Mouse (Mus musculus) adrenal gland, adult 18-20 months (tissue): ENCODE data around the gene Mcrip2. TPM values are rescaled to one million over a fixed set of nuclear protein-coding genes. Genes with fewer than 3 reads are reported as not detected.
"Not testable (repeated sequence)": the region's sequence is repeated elsewhere in the genome, so short reads cannot be mapped to it uniquely, and the experiment has no call there.

Experiments used
- DNase-seq, 2 experiments: peaks; one replicate each; pipeline ENCODE4 v3.0.0; 2021 to 2022; ENCODE audit warnings: low spot score in 2 of 2
- total RNA-seq, 2 experiments: library from RNA; stranded (reverse); gene quantifications; 1 replicate in 1 of 2; 2 replicates in 1 of 2; pipeline ENCODE4 v1.2.3; 2021

The Mcrip2 gene
- total RNA-seq, 2 experiments from 2014 or later = 302 to 373 TPM

DNA sequence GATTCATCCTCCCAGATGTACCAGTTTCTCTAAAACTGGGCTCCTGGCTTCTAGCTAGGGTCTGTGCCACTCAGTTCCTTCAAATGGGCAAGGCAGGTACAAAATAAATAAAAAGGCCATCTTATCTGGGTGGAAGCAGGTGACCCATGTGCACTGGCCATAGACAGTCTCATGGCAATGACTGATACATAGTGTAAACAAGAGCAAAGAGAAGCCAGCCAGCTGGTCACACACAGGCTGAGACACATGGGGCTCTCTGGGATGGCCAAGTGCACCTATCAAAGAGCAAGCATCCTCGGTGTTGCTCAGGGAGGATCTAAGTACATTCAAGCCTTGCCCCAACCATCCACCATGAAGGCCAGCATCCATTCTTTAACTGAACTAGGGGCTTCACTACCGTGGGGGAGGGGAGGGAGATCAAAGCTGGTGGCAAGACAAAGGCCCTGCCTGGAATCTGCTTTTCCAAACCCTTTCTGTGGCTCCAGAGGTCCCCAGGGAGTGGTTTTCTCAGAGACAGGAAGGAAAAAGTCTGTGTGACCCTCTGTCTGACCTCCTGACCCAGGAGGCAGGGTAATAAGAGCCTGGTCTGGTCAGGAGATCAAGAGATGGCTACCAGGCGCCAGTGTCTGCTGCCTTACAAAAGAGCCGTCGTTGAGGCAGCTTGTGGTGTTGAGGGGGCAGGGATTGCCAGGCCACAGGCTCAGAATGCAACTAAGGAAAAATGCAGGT, 12.5 kb upstream of the Mcrip2 start:
- no peak for DNase-seq

GRCm38 (mm10) chr17:25880196-25880910, 11.8 kb upstream of the Mcrip2 start, which contains the start of gene Wfikkn1:
Wfikkn1 (minus strand) TSS chr17:25880858.
- DNase-seq = no peak

DNA sequence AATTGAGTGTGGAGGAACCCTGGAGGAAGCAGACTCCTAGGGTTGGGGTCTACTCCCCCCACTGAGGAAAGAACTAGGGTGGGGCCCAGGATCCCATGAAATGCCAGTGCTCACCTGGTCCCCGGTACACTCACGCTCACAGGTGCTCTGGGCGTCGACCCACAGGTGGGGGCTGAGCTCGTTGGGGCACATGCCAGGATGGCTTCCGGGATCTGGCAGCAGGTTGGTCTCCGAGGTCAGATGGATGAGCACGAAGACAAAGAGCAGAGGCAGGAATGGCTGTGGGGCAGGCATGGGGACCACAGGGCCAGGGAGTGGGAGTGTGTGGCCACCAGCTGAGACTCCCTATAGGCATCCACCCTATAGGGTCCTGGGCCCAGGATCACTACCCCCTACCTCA, 11.2 kb upstream of the Mcrip2 start:
- DNase-seq = no peak

- DNase-seq = no peak
These were observed 10.7 kb upstream of the Mcrip2 start for GRCm38 (mm10) chr17:25879261-25879660.

- DNase-seq = no peak
These were observed 10.1 kb upstream of the Mcrip2 start for GRCm38 (mm10) chr17:25878611-25879180.

- no peak for DNase-seq
These were observed 9.4 kb upstream of the Mcrip2 start for GRCm38 (mm10) chr17:25877741-25878610.

GRCm38 (mm10) chr17:25877025-25877424, 8.5 kb upstream of the Mcrip2 start:
- DNase-seq = no peak

DNA sequence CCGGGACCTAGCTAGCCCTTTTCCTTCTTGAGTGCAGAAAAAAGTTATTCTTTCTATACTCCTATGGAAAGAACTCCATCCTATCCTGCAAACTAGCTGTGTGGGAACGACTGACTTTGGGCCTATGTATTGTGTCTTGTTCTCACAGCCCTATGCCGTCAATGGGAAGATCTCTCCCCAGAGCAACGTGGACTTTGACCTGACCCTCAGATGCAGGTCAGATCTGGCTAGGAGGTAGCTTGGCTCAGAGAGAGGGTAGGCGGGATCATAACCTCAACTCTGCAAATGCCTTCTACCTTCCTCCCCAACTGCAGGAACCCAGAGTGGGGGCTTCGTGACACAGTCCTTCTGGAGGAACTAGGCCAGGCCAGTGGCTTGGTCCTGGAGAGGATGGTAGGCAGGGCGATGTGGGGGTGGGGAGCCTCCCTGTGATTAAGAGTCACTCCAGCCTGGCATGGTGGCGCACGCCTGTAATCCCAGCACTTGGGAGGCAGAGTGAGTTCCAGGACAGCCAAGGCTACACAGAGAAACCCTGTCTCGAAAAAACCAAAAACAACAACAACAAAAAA, 7.9 kb upstream of the Mcrip2 start:
- DNase-seq = no peak

DNA sequence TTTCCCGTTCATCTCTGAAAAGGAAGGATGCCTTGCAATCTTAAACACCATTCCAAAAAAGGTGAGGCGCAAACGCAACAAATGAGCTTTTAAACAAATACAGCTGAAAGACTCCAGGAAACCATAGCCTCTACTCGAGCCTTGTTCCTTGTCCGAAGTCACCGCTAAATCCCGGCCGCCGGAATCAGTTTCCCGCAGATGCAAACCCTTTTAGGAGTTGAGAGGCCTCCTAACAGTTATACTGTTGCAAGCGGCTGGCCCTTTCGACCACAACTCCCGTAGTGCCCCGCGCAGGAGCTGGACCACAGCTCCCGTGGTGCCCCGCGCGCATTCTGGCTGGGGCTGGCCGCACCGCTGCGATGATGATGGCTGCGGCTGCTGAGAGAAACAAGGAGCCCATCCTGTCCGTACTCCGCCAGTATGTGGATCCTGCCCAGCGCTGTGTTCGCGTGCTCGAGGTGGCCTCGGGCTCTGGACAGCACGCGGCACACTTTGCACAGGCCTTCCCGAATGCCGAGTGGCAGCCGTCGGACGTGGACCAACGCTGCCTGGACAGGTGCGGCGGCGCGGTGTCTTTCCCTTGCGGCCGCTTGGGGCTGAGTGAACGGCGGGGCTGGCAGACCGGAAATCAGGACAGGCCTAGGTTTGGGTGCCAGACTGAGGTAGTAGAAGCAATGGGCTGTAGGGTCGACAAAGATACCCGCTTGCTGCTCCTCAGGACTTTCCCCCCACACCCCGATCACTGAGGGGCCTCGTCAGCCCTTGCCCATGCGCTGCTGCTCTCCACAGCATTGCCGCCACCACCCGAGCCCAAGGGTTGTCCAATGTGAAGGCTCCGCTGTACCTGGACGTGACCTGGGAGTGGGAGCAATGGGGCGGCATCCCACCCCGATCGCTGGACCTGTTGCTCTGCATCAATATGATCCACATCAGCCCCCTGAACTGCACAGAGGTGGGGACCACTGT, 6.9 kb upstream of the Mcrip2 start:
- peak; percentile 85 to 86 for DNase-seq

GRCm38 (mm10) chr17:25874721-25875170, 6.2 kb upstream of the Mcrip2 start, which contains the start of gene Mettl26:
Mettl26 (plus strand) TSS chr17:25875074.
- DNase-seq = peak; percentile 96

DNA sequence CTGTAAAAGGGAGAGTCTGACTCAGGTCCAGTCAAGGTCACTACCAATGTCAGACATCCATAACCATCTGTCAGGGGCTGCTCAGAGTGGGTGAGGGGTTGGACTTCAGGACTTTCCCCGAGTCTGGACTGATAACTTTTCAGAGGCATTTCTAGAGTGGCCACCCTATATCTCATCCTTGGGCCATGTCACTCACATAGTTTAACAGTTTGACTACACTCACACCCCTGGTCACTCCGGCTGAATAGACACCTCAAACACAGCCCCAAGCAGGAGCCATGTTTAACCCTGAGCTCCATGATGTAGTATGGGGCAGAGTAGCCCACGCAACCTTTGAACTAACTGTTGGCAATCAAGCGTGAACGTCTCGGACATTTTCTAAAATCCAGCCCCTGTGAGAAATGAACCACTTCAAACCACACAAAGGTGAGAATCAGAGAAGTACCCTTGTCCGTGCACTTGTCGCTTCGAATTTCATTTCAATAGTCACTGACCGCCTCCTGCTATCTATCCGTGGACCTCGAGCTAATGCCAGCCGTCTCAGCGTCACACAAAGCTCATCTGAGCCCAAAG, 5.7 kb upstream of the Mcrip2 start:
- no peak for DNase-seq

GRCm38 (mm10) chr17:25873405-25874147, 5.0 kb upstream of the Mcrip2 start:
- no peak for DNase-seq

GRCm38 (mm10) chr17:25872676-25873075, 4.1 kb upstream of the Mcrip2 start:
- DNase-seq = no peak

- not testable (repeated sequence) for DNase-seq
These were observed 3.0 kb upstream of the Mcrip2 start for GRCm38 (mm10) chr17:25871566-25871965.

DNA sequence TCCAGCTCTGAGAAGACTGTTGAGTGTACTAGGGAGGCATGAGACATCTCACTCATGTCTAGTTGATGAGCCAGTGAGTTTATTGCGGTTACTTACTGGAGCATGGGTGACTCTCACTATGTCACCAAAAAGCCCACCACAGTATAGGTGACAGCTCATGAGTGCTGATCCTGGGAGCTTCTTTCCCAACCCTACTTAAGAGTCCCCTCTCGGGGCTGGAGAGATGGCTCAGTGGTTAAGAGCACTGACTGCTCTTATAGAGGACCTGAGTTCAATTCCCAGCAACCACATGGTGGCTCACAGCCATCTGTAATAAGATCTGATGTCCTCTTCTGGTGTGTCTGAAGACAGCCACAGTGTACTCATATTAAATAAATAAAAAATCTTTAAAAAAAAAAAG, 1.4 kb upstream of the Mcrip2 start:
- DNase-seq = no peak

DNA sequence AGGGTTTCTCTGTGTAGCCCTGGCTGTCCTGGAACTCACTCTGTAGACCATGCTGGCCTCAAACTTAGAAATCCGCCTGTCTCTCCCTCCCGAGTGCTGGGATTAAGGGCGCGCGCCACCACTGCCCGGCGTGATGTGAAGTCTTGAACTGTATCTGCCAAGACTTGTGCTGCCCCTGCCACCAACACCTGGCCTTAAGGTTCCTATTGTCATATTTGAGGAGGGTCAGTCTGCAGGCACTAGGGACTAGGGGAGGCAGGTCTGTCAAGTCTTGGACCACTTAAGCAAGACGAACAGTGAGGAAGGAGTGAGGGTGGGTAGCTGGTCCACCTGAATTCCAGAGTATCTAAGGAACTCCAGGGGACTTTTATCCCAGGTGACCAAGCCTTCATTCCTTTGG, 934 bp upstream of the Mcrip2 start:
- no peak for DNase-seq

- peak; percentile 61 to 75 for DNase-seq
These were observed 546 bp downstream of the Mcrip2 start for GRCm38 (mm10) chr17:25867836-25868600.

- no peak for DNase-seq
These were observed 1.1 kb downstream of the Mcrip2 start for GRCm38 (mm10) chr17:25867509-25867835.
